Mouse (Mus musculus) MEL-GATA-1-ER (cell line): Measurements from ENCODE around the gene Tnni3k.

ENCODE experiments used
- DNase-seq: peaks from one replicate; pipeline ENCODE4 v3.0.0-alpha.2; 2012; ENCODE audit warnings: low read depth; ENCODE audit errors: extremely low read depth

Tnni3k gene

GRCm38 (mm10) chr3:154834373-154834772, 220.8 kb downstream of the Tnni3k start:
- DNase-seq: no peak

DNA sequence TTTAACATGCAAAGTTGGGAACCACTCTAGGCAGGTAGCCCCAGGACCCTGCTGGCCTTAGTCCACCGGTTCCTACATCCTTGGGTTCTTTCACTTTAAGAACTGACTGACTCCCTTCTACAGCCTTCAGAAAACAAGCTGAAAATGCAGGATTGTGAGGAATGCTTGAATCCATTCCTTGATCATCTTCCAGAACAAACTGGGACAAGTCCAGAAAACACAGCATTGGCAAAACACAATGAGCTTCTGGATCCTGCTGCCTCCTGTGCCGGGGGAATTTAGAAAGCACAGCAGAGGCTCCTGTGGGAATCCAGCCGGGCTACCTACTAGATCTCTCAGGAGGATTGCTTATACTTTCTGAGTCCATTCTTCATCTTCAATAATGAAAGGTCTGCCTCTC, 229.5 kb downstream of the Tnni3k start:
- no peak for DNase-seq

- DNase-seq: no peak
Observed at GRCm38 (mm10) chr3:154824713-154825112, 230.5 kb downstream of the Tnni3k start.

- DNase-seq: peak; percentile 3
Observed at GRCm38 (mm10) chr3:154819684-154820083, 235.5 kb downstream of the Tnni3k start.

DNA sequence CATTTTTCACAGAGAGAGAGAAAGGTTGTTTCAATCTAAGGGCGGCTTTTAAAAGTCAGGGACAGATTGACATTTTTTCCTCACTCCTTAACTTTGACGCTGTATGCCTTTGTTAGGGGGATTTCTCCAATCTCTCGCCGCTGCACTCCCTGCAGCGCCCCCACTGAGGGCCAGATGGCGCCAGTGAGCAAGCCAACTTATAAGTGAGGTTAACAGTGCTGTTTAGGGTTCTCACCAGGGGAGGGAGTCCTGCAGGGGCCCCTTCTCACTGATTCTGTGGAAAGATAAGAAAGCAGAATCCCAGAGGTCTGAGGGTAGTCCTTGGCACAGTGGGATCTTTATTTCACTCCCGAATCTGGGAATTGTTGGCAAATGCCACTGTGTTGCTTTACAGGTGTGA, 237.5 kb downstream of the Tnni3k start:
- DNase-seq: no peak

DNA sequence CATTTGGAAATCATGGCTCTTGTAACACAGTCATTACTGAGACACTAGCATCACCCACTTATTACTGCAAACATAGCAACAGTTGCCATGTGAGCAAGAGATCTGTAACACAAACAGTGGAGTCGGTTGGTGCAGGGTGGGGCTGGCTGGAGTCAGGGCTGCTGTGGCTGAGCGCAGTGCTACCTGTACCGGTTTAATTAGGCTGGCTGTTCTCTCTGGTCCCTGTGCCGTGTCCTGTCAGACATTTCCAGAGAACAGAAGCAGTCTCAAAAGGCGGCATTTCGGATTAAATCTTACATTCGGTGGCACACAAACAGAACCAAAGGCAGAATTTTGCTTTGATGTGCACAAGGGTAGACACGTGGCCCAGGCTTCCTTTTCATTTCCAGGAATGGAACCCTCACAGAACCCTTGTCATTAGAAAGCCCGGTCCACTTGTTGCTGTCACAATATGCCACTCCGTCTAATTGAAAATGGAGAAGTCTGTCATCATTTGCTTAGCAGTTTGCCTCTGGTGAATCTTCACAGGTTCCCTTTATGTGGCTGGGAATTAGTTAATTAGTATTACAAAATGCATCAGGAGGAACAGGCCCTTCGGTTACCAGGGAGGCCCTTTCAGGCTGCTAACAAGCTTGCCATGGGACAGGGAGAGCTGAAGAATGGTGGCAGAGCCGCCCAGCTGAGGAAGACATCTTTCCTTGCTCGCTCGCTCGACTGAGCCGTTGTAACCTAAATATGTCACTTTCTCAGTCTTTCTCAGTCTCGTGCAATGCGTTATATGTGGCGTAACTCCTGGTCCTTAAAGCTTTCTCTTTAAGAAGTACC, 238.2 kb downstream of the Tnni3k start:
- no peak for DNase-seq

DNA sequence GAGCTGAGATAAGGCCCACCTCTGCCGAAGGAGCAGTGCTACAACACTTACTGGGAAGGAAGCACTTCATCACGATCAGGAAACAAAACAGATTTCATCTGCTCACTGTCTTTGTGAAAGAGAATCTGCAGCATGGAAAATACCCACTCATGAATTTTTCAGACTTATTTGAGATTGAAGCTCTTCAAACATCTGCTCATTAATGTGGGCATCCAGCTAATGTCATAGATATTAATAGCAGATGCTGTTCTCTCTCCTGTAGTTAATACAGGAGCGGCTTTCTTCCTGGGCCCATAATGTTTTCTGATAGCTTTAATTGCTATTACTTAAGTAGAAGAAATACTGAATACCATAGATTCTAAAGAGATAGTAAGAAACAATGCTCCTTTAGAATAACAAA, 239.0 kb downstream of the Tnni3k start:
- DNase-seq: no peak

DNA sequence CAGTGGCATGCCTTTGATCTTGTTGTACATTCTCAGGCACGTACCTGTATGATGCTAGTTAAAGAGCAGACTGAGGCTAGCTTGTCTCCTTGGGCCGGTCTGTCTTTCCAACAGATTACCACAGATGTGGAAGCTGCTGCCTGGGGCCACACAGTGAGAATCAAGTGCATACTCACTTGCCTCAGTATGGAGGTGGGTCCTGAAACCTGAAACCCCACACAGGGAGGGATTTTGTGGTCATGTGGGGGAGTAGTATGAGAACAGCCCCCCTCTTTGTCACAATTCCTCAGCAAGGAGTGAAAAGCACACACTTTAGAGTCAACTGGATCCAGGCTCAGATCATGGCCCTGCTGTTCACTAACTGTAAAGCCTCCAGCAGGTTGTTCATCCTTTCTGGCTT, 239.6 kb downstream of the Tnni3k start:
- DNase-seq: no peak

DNA sequence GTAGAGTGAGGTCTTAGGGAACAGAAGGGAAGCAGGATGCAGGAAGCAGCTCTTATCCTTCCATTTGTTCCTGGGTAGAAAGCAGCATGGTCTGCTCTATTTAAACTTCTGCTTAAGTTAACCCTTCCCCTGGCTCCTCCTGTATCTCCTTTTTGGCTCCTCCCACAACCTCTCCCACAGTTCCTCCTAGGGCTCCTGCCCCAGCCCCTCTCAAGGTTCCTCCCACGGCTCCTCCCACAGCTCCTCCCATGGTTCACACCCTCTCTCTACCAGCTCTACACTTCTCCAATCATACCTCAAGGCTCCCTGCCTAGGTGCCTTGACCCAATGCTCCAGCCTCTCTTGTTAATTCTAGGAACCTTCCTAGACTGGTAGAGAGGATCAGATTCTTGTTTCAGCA, 242.3 kb downstream of the Tnni3k start:
- no peak for DNase-seq

- no peak for DNase-seq
Observed at GRCm38 (mm10) chr3:154811833-154812232, 243.4 kb downstream of the Tnni3k start.

- DNase-seq: no peak
Observed at GRCm38 (mm10) chr3:154811281-154811680, 243.9 kb downstream of the Tnni3k start.

DNA sequence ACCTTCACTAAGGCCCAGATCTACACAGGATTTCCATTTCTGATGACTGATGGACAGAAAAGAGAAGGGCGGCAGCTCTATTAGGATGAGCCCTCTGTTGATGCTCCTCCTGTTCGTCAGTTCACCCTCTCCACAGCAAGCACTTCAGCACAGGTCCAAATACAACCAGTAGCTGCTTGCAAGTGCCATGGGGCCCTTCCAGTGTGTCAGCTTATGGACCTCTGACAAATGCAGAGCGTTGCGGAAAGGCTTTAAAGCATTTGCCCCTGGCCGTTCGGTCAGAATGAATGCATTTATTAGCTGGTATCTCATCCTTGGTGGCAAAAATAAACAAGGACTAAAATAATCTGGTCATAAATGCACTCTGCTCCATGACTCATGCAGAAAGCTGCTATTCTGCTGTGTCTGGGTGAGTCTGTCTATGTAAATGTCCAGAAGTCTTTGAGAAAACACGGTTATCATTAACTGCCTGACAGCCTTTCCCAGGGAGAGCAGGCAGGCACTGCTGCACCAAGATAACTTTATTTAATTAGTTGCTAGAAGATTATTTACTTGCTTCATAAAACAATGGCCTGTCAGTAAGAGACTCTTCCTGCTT, 244.8 kb downstream of the Tnni3k start:
- no peak for DNase-seq

DNA sequence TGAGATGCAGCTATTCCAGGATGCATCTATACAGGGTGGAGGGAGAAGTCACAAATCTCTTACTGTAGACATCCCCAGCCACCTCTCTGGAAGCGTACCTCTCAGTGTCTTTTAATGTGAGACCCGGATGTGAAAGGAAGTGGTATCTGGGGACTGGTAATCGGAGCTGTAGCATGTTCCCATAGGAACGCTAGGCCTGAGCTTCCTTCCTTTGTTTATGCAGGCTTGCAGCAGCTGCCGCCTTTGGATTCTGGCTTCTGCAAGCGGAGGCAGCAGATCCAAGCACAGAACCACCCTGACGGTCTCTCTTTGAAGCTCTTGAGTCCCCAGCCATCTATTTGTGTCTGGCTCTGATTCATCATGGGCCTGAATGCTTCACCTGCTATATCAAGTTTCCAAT, 248.6 kb downstream of the Tnni3k start:
- no peak for DNase-seq

- DNase-seq: no peak
Observed at GRCm38 (mm10) chr3:154800888-154801429, 254.2 kb downstream of the Tnni3k start.

DNA sequence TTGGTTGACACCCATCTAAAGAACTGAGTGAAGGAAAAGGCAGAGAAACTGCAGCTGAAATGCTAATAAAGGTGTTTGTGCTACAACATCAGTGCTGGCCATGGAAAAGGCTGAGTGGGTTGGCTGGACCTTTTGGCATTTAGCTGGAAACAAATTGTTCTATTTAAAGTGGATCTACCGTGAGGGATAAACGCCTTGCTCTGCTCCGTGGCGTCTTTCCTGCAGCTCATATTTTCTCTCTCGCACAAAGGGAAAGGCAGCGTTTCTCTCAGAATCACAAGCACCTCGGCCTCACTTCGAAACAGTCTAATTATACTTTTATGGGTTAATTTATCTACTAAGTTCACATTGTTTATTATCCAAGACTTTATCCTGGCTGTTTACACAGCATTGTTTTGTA, 254.8 kb downstream of the Tnni3k start:
- DNase-seq: no peak

DNA sequence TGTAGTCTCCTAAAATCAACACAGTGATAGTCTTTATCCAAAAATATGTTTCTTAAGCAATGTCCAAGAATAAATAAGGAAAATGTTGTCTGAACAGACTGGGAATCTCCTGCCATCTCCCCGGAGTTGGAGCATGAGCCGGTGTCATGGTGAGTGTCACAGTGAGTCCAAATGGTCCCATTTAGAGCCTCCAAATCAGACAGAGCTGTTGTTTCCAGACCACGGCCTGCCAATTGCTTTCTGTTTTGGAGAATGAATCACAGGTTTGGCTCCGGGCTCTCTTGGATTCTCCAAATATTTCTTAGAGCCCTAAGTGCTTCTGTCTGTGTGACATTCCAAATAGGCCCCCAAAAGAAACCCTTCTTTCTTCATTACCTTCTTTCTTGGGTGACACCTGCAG, 256.4 kb downstream of the Tnni3k start:
- DNase-seq: no peak

- no peak for DNase-seq
Observed at GRCm38 (mm10) chr3:154793571-154793970, 261.6 kb downstream of the Tnni3k start.

GRCm38 (mm10) chr3:154787611-154788010, 267.6 kb downstream of the Tnni3k start:
- no peak for DNase-seq

DNA sequence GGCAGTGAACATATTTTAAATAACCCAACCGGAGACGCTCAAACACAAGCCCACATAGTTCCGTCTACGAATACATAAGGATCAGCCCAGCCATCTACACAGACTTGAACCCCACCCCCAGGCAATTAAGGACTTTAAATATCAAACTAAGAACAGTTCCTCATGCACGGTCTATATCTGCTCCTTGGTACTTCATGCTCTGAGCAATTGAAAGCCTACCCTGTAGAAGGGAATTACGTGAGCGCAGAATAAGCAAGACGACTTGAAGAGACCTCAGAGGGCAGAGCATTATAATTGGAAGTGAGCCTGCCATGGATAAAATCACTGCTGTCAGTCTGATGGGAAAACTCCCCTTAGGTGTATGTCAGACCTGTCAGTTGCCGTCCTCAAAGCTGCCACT, 268.9 kb downstream of the Tnni3k start:
- no peak for DNase-seq

DNA sequence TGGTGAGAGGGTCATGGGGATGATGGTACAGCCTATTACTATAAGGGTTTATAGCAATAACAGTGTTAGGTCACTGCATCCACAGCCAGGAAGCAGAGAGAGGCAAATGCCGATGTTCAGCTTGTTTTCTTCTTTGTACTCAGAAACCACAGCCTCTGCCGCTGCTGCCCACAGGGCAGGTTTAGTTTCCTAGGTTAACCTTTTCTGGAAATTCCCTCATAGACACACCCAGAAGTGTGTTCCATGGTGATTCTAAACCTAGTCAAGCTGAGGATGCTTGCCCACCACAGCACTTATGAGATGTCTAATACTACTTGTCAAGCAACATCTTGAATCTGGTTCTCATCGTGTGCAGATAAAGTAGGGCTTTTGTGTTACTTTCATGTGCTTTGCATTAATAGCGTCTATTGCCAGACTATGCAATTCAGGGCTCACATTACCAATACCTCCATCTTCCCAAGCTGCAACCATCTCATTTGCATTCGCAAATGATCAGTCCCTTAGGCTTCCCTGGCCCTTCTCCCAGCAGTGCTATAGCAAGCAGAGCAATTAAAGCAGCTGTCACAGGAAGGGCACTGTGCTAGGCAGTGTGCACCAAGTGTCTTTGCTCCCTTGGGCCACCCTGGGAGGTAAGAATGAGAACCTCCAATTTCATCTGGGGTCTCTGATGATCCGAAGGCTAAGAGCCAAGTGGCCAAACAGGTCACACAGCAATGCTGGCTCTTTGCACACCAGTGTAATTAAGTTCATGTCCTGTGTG, 276.2 kb downstream of the Tnni3k start:
- no peak for DNase-seq

DNA sequence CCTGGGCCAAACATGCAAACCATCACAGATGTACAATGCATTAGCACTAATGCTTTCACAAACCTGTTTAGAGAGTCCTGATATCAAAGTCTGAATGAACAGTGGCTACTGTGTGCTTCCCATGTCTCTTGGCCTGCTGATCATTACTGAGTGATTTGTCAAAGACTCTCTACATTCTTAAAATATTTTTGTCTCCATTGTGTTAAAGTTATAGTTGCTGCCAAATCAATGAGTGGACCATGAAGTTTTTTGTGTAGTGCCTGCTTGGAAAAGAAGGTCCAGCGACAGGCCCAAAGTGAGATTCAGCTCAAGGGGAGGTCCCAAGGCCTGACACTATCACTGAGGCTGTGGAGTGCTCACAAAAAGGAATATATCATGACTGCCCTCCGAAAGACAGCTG, 283.6 kb downstream of the Tnni3k start:
- no peak for DNase-seq

DNA sequence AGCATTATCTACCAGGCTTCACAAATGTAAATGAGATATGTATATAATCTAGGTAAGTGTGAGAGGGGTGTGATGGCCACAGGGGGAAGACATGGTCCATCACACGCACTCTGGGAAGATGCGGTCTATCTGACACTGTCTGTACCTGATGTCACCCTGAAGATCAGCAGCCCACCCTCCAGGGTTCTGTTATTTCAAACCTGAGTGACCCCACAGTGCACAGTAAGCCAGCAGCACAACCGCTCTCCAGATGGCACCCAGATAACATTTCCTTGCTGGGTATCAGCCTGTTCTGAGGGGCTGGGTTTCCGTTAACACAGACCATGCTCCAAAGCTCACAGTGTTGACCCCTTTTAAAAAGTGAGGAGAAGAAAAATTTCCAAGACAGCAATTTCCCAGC, 288.9 kb downstream of the Tnni3k start:
- no peak for DNase-seq
